Mouse (Mus musculus) forebrain, embryonic 11.5 days (tissue): ENCODE data around the gene Itga2. TPM values are rescaled to one million over a fixed set of nuclear protein-coding genes. Genes with fewer than 3 reads are reported as not detected.

Experiments used
- ATAC-seq: fragments of 200-750 bp; cut with Nextera tagmentation; replicated peaks from 2 replicates; pipeline ENCODE4 v1.8.0; 2017; ENCODE audit warnings: moderate TSS enrichment; ENCODE audit not compliant: low FRiP score
- DNase-seq: peaks from one replicate; pipeline ENCODE4 v3.0.0-alpha.2; 2017; ENCODE audit warnings: low spot score
- H3K27ac ChIP-seq: fragments of 300-500 bp; sonication (generic); 2 replicates; pipeline ENCODE4 v1.5.1; 2014; ENCODE audit warnings: low read depth, low read length
- H3K27me3 ChIP-seq: fragments of 300-500 bp; sonication (generic); 2 replicates; pipeline ENCODE4 v1.6.1; 2014; ENCODE audit warnings: mild to moderate bottlenecking, low read length, mixed read lengths; ENCODE audit not compliant: control insufficient read depth, insufficient read depth
- H3K36me3 ChIP-seq: fragments of 300-500 bp; sonication (generic); 2 replicates; pipeline ENCODE4 v1.6.1; 2014; ENCODE audit warnings: mild to moderate bottlenecking, low read length, moderate library complexity, mixed read lengths; ENCODE audit not compliant: control insufficient read depth, insufficient read depth
- H3K4me1 ChIP-seq: fragments of 300-500 bp; sonication (generic); replicated peaks from 2 replicates; pipeline ENCODE4 v1.6.1; 2014; ENCODE audit warnings: low read length, mixed read lengths; ENCODE audit not compliant: control insufficient read depth, insufficient read depth
- H3K4me2 ChIP-seq: fragments of 300-500 bp; sonication (generic); 2 replicates; pipeline ENCODE4 v1.6.1; 2014; ENCODE audit warnings: low read depth, mild to moderate bottlenecking, low read length, moderate library complexity, mixed read lengths; ENCODE audit not compliant: severe bottlenecking
- H3K4me3 ChIP-seq: fragments of 300-500 bp; sonication (generic); 2 replicates; pipeline ENCODE4 v1.5.1; 2014; ENCODE audit warnings: low read depth, low read length
- H3K9ac ChIP-seq: fragments of 300-500 bp; sonication (generic); 2 replicates; pipeline ENCODE4 v1.6.1; 2014; ENCODE audit warnings: low read length
- H3K9me3 ChIP-seq: fragments of 300-500 bp; sonication (generic); 2 replicates; pipeline ENCODE4 v1.6.1; 2016; ENCODE audit warnings: low read length, mixed read lengths; ENCODE audit not compliant: control insufficient read depth
- WGBS: fragments of 180-500 bp; shearing (Covaris S2); extraction: QIAGEN DNeasy Blood & Tissue Kit; methylation state at CpG from one replicate; pipeline ENCODE4 v1.1.7; 2014; 5-methylcytosine and 5-hydroxymethylcytosine counted together
- polyA plus RNA-seq: library from polyadenylated mRNA; unstranded; fragments of >200 nt; fragmentation: Nextera tagmentation; extraction: Ambion mirVana; gene quantifications from 2 replicates; pipeline ENCODE4 v1.2.1, GENCODE M21; 2014

The Itga2 gene
- polyA plus RNA-seq: 1.6 and 1.7 TPM in 2 replicates

GRCm38 (mm10) chr13:114931775-114932294, at the start of gene Itga2:
Gene Itga2 (minus strand): TSS chr13:114932100.
- Histone ChIP-seq H3K27ac (no peak within 1 kb of the TSS), H3K4me3 (peak within 1 kb of the TSS; percentile 31), H3K4me1 (0 out of 2 replicates have a peak, but pooled peaks cover 7% of the 10 kb centered on the region), H3K9me3 (no peaks in the 10 kb centered on the region), H3K27me3 (no peaks in the 10 kb centered on the region; the same call in 1 of the 2 replicates), H3K9ac (peak within 1 kb of the TSS; percentile 48), H3K4me2 (peak within 1 kb of the TSS; percentile 71), H3K36me3 (no peaks in the 10 kb centered on the region)
- ATAC-seq (peak; percentile 85), DNase-seq (peak; percentile 79)
- WGBS: 3% methylated on average over 28 of the region's 28 CpGs

GRCm38 (mm10) chr13:114980831-114981419, 49.0 kb upstream of the Itga2 start:
- Histone ChIP-seq H3K4me1 (no peaks in the 10 kb centered on the region), H3K4me2 (no peak overlapping the region), H3K36me3 (no peaks in the 10 kb centered on the region), H3K27ac (no peak overlapping the region), H3K9me3 (no peaks in the 10 kb centered on the region), H3K27me3 (no peaks in the 10 kb centered on the region), H3K9ac (no peak overlapping the region), H3K4me3 (no peak overlapping the region)
- 50% methylated on average over 9 of the region's 10 CpGs for WGBS
- DNase-seq: no peak
- peak; percentile 76 for ATAC-seq

- no peaks in the 10 kb centered on the region for H3K36me3 ChIP-seq
- H3K4me1 ChIP-seq: no peaks in the 10 kb centered on the region
- WGBS: 77% methylated on average over 6 of the region's 6 CpGs
- DNase-seq (no peak), ATAC-seq (no peak)
- H3K9ac ChIP-seq: no peak overlapping the region
- H3K9me3 ChIP-seq: no peaks in the 10 kb centered on the region
- no peaks in the 10 kb centered on the region for H3K27me3 ChIP-seq
- no peak overlapping the region for H3K4me3 ChIP-seq
- H3K4me2 ChIP-seq: no peak overlapping the region
- H3K27ac ChIP-seq: no peak overlapping the region
Observed at GRCm38 (mm10) chr13:114974484-114975042, 42.7 kb upstream of the Itga2 start.

- no peaks in the 10 kb centered on the region for H3K27me3 ChIP-seq
- H3K9me3 ChIP-seq: no peaks in the 10 kb centered on the region
- no peak overlapping the region for H3K9ac ChIP-seq
- no peak for DNase-seq
- no peak overlapping the region for H3K4me3 ChIP-seq
- H3K36me3 ChIP-seq: no peaks in the 10 kb centered on the region
- 90% methylated on average over 3 of the region's 3 CpGs for WGBS
- H3K27ac ChIP-seq: no peak overlapping the region
- H3K4me2 ChIP-seq: no peak overlapping the region
- H3K4me1 ChIP-seq: no peaks in the 10 kb centered on the region
- ATAC-seq: no peak
Observed at GRCm38 (mm10) chr13:114971905-114972304, 40.0 kb upstream of the Itga2 start.

GRCm38 (mm10) chr13:114964233-114964632, 32.3 kb upstream of the Itga2 start:
- Histone ChIP-seq H3K27me3 (no peaks in the 10 kb centered on the region), H3K36me3 (no peaks in the 10 kb centered on the region), H3K4me3 (no peak overlapping the region), H3K4me2 (no peak overlapping the region), H3K27ac (no peak overlapping the region), H3K4me1 (no peaks in the 10 kb centered on the region), H3K9ac (no peak overlapping the region), H3K9me3 (no peaks in the 10 kb centered on the region)
- 38% methylated on average over 2 of the region's 2 CpGs for WGBS
- DNase-seq (peak; percentile 83), ATAC-seq (peak; percentile 86)

GRCm38 (mm10) chr13:114954516-114954915, 22.6 kb upstream of the Itga2 start:
- Histone ChIP-seq H3K27me3 (no peaks in the 10 kb centered on the region), H3K4me3 (no peak overlapping the region), H3K9ac (no peak overlapping the region), H3K27ac (no peak overlapping the region), H3K4me1 (no peaks in the 10 kb centered on the region), H3K36me3 (no peaks in the 10 kb centered on the region), H3K9me3 (no peaks in the 10 kb centered on the region), H3K4me2 (no peak overlapping the region)
- DNase-seq (no peak), ATAC-seq (no peak)

GRCm38 (mm10) chr13:114933541-114933940, 1.6 kb upstream of the Itga2 start:
- WGBS: 91% methylated on average over 7 of the region's 7 CpGs
- no peaks in the 10 kb centered on the region; the same call in 1 of the 2 replicates for H3K27me3 ChIP-seq

GRCm38 (mm10) chr13:114930996-114931649, 777 bp downstream of the Itga2 start:
- H3K4me1 ChIP-seq: 0 out of 2 replicates have a peak, but pooled peaks cover 7% of the 10 kb centered on the region
- peak overlapping the region; percentile 31 for H3K4me3 ChIP-seq
- peak overlapping the region; percentile 71 for H3K4me2 ChIP-seq
- no peaks in the 10 kb centered on the region; the same call in 1 of the 2 replicates for H3K27me3 ChIP-seq
- no peaks in the 10 kb centered on the region for H3K36me3 ChIP-seq
- H3K9me3 ChIP-seq: no peaks in the 10 kb centered on the region
- DNase-seq (peak; percentile 63), ATAC-seq (peak; percentile 45)
- no peak overlapping the region for H3K27ac ChIP-seq
- under 1% methylated on average over 10 of the region's 10 CpGs for WGBS
- H3K9ac ChIP-seq: peak overlapping the region; percentile 48

More at GRCm38 (mm10) chr13:114933541-114933940, 1.6 kb upstream of the Itga2 start:
- no peak for ATAC-seq
- H3K4me1 ChIP-seq: 0 out of 2 replicates have a peak, but pooled peaks cover 7% of the 10 kb centered on the region
- no peak overlapping the region for H3K4me2 ChIP-seq
- no peak for DNase-seq
- H3K4me3 ChIP-seq: no peak overlapping the region
- H3K9ac ChIP-seq: no peak overlapping the region
- no peaks in the 10 kb centered on the region for H3K9me3 ChIP-seq
- H3K27ac ChIP-seq: no peak overlapping the region
- H3K36me3 ChIP-seq: no peaks in the 10 kb centered on the region
